Mouse (Mus musculus) liver, adult 2 months (tissue): ENCODE data around the gene Gm266. TPM values are rescaled to one million over a fixed set of nuclear protein-coding genes. Genes with fewer than 3 reads are reported as not detected.

Experiments
- DNase-seq: peaks from one replicate; pipeline ENCODE4 v3.0.0-alpha.2; 2011; ENCODE audit warnings: low read depth, low spot score; ENCODE audit errors: extremely low read depth
- H3K27ac ChIP-seq: fragments of 200-500 bp; replicated peaks from 2 replicates; pipeline ENCODE4 v1.5.1; 2012; ENCODE audit warnings: low read depth, mild to moderate bottlenecking, control low read depth, inconsistent platforms, low read length; ENCODE audit not compliant: insufficient read depth
- H3K27me3 ChIP-seq: fragments of 200-500 bp; 2 replicates; pipeline ENCODE4 v1.6.1; 2012; ENCODE audit warnings: mild to moderate bottlenecking, moderate library complexity, low read length, inconsistent platforms; ENCODE audit not compliant: control insufficient read depth, insufficient read depth
- H3K36me3 ChIP-seq: fragments of 200-500 bp; 2 replicates; pipeline ENCODE4 v1.6.1; 2012; ENCODE audit warnings: low read length, inconsistent platforms; ENCODE audit not compliant: control insufficient read depth, insufficient read depth
- H3K4me1 ChIP-seq: fragments of 200-500 bp; 2 replicates; pipeline ENCODE4 v1.6.1; 2011; ENCODE audit warnings: low read length; ENCODE audit not compliant: control insufficient read depth, insufficient read depth
- H3K4me3 ChIP-seq: fragments of 200-500 bp; 2 replicates; pipeline ENCODE4 v1.5.1; 2011; ENCODE audit warnings: low read depth, mild to moderate bottlenecking, control low read depth, low read length, moderate library complexity; ENCODE audit not compliant: insufficient read depth
- H3K79me2 ChIP-seq: fragments of 200-500 bp; 2 replicates; pipeline ENCODE4 v1.6.1; 2012; ENCODE audit warnings: inconsistent platforms, mild to moderate bottlenecking, low read length, moderate library complexity; ENCODE audit not compliant: control insufficient read depth, insufficient read depth
- H3K9ac ChIP-seq: fragments of 200-500 bp; 2 replicates; pipeline ENCODE4 v1.6.1; 2012; ENCODE audit warnings: low read depth, mild to moderate bottlenecking, control low read depth, inconsistent platforms, low read length
- CTCF ChIP-seq: fragments of 200-500 bp; IDR thresholded peaks from 2 replicates; pipeline ENCODE4 v1.5.1; 2011; ENCODE audit warnings: low read depth, low read length, control low read depth
- POLR2A ChIP-seq: fragments of 200-500 bp; IDR thresholded peaks from 2 replicates; pipeline ENCODE4 v1.6.1; 2011; ENCODE audit warnings: low read length, control low read depth; ENCODE audit not compliant: insufficient read depth; ENCODE audit errors: extremely low read depth
- WGBS: fragments of 180-500 bp; shearing (Covaris S2); methylation state at CpG from one replicate; pipeline ENCODE4 v1.1.7; 2018; 5-methylcytosine and 5-hydroxymethylcytosine counted together
- polyA plus RNA-seq: library from polyadenylated mRNA; depleted of rRNA; stranded (reverse); fragments of >200 nt; gene quantifications from 2 replicates; pipeline ENCODE4 v1.2.3, GENCODE M21; 2012
- total RNA-seq: library from RNA; depleted of rRNA; stranded (reverse); fragments of >200 nt; gene quantifications from 2 replicates; pipeline ENCODE4 v1.2.3, GENCODE M21; 2014

Gene Gm266
- total and polyA plus RNA-seq, 2 experiments, result not detected

DNA sequence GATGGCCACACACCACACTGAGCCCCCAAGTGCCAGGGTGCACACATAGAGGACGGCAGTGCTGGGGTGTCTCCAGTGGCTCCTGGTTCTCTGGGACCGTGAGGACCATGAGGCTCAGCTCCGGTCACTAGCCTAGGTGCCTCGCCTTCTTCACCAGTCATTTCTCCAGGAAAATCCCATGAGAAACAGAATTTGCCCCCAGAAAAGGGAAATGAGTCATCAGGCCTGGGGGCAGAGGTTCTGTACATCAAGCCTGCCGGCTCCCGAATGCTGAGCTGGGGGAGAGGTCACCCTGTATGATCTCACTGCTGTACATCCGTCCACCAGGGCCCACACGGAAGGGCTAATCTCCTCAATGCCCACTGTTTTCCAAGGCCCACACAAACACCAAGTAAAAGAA lies 29.8 kb downstream of the Gm266 start:
- Histone ChIP-seq H3K79me2 (no peaks in the 10 kb centered on the region), H3K9ac (no peak overlapping the region), H3K36me3 (peaks cover 7% of the 10 kb centered on the region; the same call in 1 of the 2 replicates), H3K27ac (no peak overlapping the region), H3K4me1 (no peaks in the 10 kb centered on the region), H3K4me3 (no peak overlapping the region), H3K27me3 (no peaks in the 10 kb centered on the region)
- no peak for DNase-seq
- no peak for TF ChIP-seq POLR2A
- no peak for TF ChIP-seq CTCF
- 50% methylated on average over 8 of the region's 8 CpGs for WGBS

DNA sequence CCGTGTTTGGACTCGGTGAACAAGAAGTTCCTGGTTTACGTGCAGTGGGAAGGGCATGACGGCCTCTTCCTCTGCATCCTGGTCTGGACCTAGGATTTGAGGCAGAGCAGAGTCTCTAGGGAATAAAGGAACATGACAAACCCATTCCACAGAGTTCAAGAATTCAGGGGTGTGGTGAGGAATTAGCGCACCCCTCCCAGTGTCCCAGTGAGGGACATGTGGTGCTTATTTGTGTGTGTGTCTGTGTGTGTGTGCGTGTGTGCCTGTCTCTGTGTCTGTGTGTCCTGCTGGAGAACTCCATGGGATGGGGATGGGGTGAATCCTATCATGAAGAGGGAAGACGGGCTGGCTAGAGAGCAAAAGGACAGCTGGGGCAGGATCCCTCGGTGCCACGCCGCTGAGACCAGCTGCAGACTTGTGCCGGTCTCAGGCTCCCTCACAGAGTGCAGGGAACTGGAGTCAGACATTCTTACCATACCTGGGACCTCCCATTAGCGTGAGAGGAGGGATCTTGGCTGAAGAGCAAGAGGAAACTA lies 30.2 kb downstream of the Gm266 start:
- peaks cover 8% of the 10 kb centered on the region; the same call in 1 of the 2 replicates for H3K36me3 ChIP-seq
- H3K27ac ChIP-seq, result no peak overlapping the region
- 52% methylated on average over 12 of the region's 12 CpGs for WGBS

DNA sequence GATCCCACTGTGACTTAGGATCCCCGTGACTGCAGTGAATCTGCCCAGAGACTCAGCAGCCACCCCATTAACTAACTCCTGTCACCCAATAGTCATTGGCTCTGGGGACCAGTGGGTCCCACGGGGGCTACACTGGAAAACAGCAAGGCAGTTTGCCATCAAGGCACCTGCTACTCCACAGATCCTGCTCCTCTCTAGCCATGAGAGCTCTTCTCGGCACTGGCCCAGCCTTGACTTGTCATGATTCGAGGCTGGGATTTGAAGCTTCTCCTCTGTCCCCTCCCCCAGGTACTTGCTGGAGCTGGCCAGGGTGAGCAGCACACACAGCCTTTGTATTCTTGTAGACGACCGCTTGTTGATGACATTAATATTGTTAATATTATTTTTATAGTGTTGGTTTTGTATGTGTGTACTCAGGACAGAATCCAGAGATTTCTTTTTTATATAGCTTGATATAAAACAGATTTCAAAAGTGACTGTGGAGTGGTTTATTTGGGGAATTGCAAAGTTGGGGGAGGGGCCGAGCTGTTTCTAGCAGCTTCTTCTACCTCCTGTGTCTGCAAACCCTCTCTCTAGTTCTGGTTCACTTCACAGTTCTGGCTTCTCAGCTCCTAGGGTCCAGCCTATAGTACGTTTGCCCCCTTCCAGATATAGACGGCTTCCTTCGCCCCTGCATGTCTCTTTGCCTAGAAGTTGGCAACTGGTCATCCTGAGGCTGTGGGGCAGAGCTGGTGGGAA lies 30.9 kb downstream of the Gm266 start:
- no peak overlapping the region for H3K9ac ChIP-seq
- peaks cover 10% of the 10 kb centered on the region; the same call in 1 of the 2 replicates for H3K36me3 ChIP-seq
- 71% methylated on average over 10 of the region's 10 CpGs for WGBS
- H3K4me3 ChIP-seq, result no peak overlapping the region
- DNase-seq, result no peak
- peaks cover 3% of the 10 kb centered on the region for H3K4me1 ChIP-seq
- TF ChIP-seq POLR2A, result no peak
- no peak for TF ChIP-seq CTCF
- H3K79me2 ChIP-seq, result no peaks in the 10 kb centered on the region
- H3K27me3 ChIP-seq, result no peaks in the 10 kb centered on the region
- no peak overlapping the region for H3K27ac ChIP-seq

More for the DNA sequence above, 30.2 kb downstream of the Gm266 start:
- Histone ChIP-seq H3K4me1 (no peaks in the 10 kb centered on the region), H3K79me2 (no peaks in the 10 kb centered on the region), H3K27me3 (no peaks in the 10 kb centered on the region), H3K4me3 (no peak overlapping the region), H3K9ac (no peak overlapping the region)
- DNase-seq, result no peak
- TF ChIP-seq CTCF, result no peak
- no peak for TF ChIP-seq POLR2A

DNA sequence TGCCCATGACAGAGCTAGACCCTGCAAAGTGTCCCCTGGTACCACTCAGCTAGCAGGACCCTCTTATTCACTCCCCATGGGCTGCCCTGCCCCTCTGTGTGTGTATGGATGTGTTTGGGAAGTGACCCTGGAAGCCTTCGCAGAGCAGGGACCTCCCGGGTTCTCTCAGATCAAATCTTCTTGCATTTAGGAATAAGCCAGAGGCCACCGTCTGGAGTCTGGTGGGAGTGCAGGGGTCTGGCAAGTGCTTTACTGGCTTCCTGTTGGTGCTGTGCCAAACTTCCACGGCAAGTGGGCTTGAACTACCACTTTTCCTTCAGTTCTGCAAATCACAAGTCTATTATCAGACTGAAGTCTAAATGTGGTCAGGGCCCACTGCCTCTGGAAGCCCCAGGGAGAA lies 31.6 kb downstream of the Gm266 start:
- no peak for TF ChIP-seq POLR2A
- TF ChIP-seq CTCF, result no peak
- DNase-seq, result no peak
- 65% methylated on average over 4 of the region's 4 CpGs for WGBS
- H3K9ac ChIP-seq, result no peak overlapping the region
- no peak overlapping the region for H3K27ac ChIP-seq
- H3K4me1 ChIP-seq, result peaks cover 4% of the 10 kb centered on the region
- no peaks in the 10 kb centered on the region for H3K27me3 ChIP-seq
- H3K36me3 ChIP-seq, result peaks cover 13% of the 10 kb centered on the region; the same call in 1 of the 2 replicates
- H3K4me3 ChIP-seq, result no peak overlapping the region
- H3K79me2 ChIP-seq, result no peaks in the 10 kb centered on the region

DNA sequence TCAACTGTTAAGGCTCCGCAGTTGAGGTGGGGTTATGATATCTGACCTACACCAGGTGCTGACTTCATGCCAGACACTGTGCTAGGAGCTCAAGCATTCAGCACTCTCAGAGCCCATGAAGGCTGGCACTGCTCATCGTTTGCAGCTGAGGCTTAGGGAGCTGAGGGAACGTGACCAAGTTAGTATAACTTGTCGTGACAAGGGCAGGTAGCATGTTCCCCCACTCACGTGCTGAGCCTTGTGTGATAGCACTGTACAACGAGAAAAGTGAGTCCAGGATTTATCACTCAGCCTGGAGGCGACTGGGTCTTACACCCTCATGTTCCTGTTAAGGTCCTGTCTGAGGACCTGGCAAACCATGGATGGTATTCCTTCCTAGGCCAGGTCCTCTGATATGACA lies 34.1 kb downstream of the Gm266 start:
- H3K79me2 ChIP-seq, result no peaks in the 10 kb centered on the region
- H3K9ac ChIP-seq, result no peak overlapping the region
- peaks cover 4% of the 10 kb centered on the region for H3K4me1 ChIP-seq
- DNase-seq, result no peak
- H3K27ac ChIP-seq, result no peak overlapping the region
- TF ChIP-seq POLR2A (no peak), CTCF (no peak)
- H3K36me3 ChIP-seq, result peaks cover 13% of the 10 kb centered on the region; the same call in 1 of the 2 replicates
- no peaks in the 10 kb centered on the region for H3K27me3 ChIP-seq
- H3K4me3 ChIP-seq, result no peak overlapping the region
- 91% methylated on average over 7 of the region's 7 CpGs for WGBS

DNA sequence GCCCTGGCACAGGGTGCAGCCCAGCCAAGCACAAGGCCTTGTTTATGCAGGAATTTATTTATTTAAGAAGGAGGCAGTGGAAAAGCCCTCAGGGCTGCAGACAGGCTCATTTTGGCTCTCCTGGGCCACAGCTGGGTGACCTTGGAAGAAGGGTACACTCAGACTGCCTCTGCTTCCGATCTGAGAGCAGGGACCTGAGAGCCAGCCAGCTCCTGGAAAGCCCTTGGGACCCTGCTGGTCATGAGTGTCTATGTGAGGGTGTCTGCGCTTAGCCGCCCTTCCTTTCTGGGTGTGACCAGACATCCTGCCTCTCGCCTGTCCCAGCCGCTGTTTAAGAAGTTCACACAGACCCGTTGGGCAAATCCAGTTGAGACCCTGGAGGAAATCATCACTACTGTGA lies 35.3 kb downstream of the Gm266 start:
- DNase-seq, result no peak

More for the DNA sequence above, 35.3 kb downstream of the Gm266 start:
- Histone ChIP-seq H3K27me3 (no peaks in the 10 kb centered on the region), H3K9ac (no peak overlapping the region), H3K36me3 (peaks cover 13% of the 10 kb centered on the region; the same call in 1 of the 2 replicates), H3K79me2 (no peaks in the 10 kb centered on the region), H3K4me3 (no peak overlapping the region), H3K27ac (no peak overlapping the region), H3K4me1 (peaks cover 4% of the 10 kb centered on the region)
- TF ChIP-seq CTCF (no peak), POLR2A (no peak)
- WGBS, result 67% methylated on average over 6 of the region's 6 CpGs
